Mouse (Mus musculus) embryonic facial prominence, embryonic 14.5 days (tissue): Measurements from ENCODE around the gene Methig1. TPM values are rescaled to one million over a fixed set of nuclear protein-coding genes. Genes with fewer than 3 reads are reported as not detected.
"Not testable (repeated sequence)": the region's sequence is repeated elsewhere in the genome, so short reads cannot be mapped to it uniquely, and the experiment has no call there.

Experiments
- ATAC-seq: fragments of 200-750 bp; cut with Nextera tagmentation; 2 replicates; pipeline ENCODE4 v1.8.0; 2017; ENCODE audit warnings: low read depth, moderate number of reproducible peaks, moderate TSS enrichment
- DNase-seq: peaks from one replicate; pipeline ENCODE4 v3.0.0-alpha.2; 2015; ENCODE audit warnings: low spot score
- H3K27ac ChIP-seq: fragments of 300-500 bp; sonication (generic); replicated peaks from 2 replicates; pipeline ENCODE4 v1.5.1; 2014; ENCODE audit warnings: low read depth, mild to moderate bottlenecking, low read length, moderate library complexity
- H3K27me3 ChIP-seq: fragments of 300-500 bp; sonication (generic); replicated peaks from 2 replicates; pipeline ENCODE4 v1.6.1; 2014; ENCODE audit warnings: low read length; ENCODE audit not compliant: control insufficient read depth, insufficient read depth
- H3K36me3 ChIP-seq: fragments of 300-500 bp; sonication (generic); 2 replicates; pipeline ENCODE4 v1.6.1; 2014; ENCODE audit warnings: low read length, mixed read lengths; ENCODE audit not compliant: control insufficient read depth, insufficient read depth
- H3K4me1 ChIP-seq: fragments of 300-500 bp; sonication (generic); 2 replicates; pipeline ENCODE4 v1.6.1; 2014; ENCODE audit warnings: antibody characterized with exemption, low read length; ENCODE audit not compliant: control insufficient read depth, insufficient read depth
- H3K4me2 ChIP-seq: fragments of 300-500 bp; sonication (generic); 2 replicates; pipeline ENCODE4 v1.6.1; 2014; ENCODE audit warnings: low read depth, mild to moderate bottlenecking, low read length, moderate library complexity, mixed read lengths
- H3K4me3 ChIP-seq: fragments of 300-500 bp; sonication (generic); 2 replicates; pipeline ENCODE4 v1.5.1; 2014; ENCODE audit warnings: low read depth, mild to moderate bottlenecking, low read length
- H3K9ac ChIP-seq: fragments of 300-500 bp; sonication (generic); 2 replicates; pipeline ENCODE4 v1.6.1; 2014; ENCODE audit warnings: low read depth, mild to moderate bottlenecking, low read length, moderate library complexity, mixed read lengths
- H3K9me3 ChIP-seq: fragments of 300-500 bp; sonication (generic); 2 replicates; pipeline ENCODE4 v1.6.1; 2016; ENCODE audit warnings: low read length; ENCODE audit not compliant: control insufficient read depth
- WGBS: fragments of 180-500 bp; shearing (Covaris S2); extraction: QIAGEN DNeasy Blood & Tissue Kit; methylation state at CpG from one replicate; pipeline ENCODE4 v1.1.7; 2014; 5-methylcytosine and 5-hydroxymethylcytosine counted together
- polyA plus RNA-seq: library from polyadenylated mRNA; unstranded; fragments of >200 nt; fragmentation: Nextera tagmentation; extraction: Ambion mirVana; gene quantifications from 2 replicates; pipeline ENCODE4 v1.2.1, GENCODE M21; 2014

Methig1 gene
- polyA plus RNA-seq, 1 experiment from 2014 or later, result not detected

- peaks cover 18% of the 10 kb centered on the region for H3K27me3 ChIP-seq
- H3K36me3 ChIP-seq, result no peaks in the 10 kb centered on the region
- WGBS, result 25% methylated on average over 8 of the region's 8 CpGs
- peaks cover 20% of the 10 kb centered on the region for H3K4me1 ChIP-seq
- peak overlapping the region; percentile 33; the same call in 1 of the 2 replicates for H3K27ac ChIP-seq
- ATAC-seq, result no peak
- H3K4me3 ChIP-seq, result peak overlapping the region; percentile 96
- H3K9ac ChIP-seq, result peak overlapping the region; percentile 87
- DNase-seq, result peak; percentile 39
- H3K9me3 ChIP-seq, result no peaks in the 10 kb centered on the region
- peak overlapping the region; percentile 96 for H3K4me2 ChIP-seq
These were observed 68.3 kb downstream of the Methig1 start for GRCm38 (mm10) chr15:100421059-100421757.

GRCm38 (mm10) chr15:100421758-100422197 is 68.8 kb downstream of the Methig1 start, which contains the start of gene Gm5475:
TSS of gene Gm5475 (plus strand) at chr15:100422147.
- Histone ChIP-seq H3K27ac (peak within 1 kb of the TSS; percentile 33; the same call in 1 of the 2 replicates), H3K9ac (peak within 1 kb of the TSS; percentile 87), H3K4me3 (peak within 1 kb of the TSS; percentile 96), H3K4me2 (peak within 1 kb of the TSS; percentile 96), H3K27me3 (peaks cover 18% of the 10 kb centered on the region), H3K4me1 (peaks cover 20% of the 10 kb centered on the region)
- WGBS, result 29% methylated on average over 3 of the region's 3 CpGs
- H3K9me3 ChIP-seq, ATAC-seq, H3K36me3 ChIP-seq, DNase-seq: not testable (repeated sequence)

GRCm38 (mm10) chr15:100422476-100422875 is 69.5 kb downstream of the Methig1 start:
- Histone ChIP-seq H3K4me2 (peak overlapping the region; percentile 96), H3K27ac (no peak overlapping the region; the same call in 1 of the 2 replicates), H3K4me1 (peaks cover 20% of the 10 kb centered on the region), H3K9me3 (no peaks in the 10 kb centered on the region), H3K36me3 (no peaks in the 10 kb centered on the region), H3K4me3 (peak overlapping the region; percentile 96), H3K27me3 (peaks cover 18% of the 10 kb centered on the region), H3K9ac (peak overlapping the region; percentile 87)
- peak; percentile 24 for DNase-seq
- ATAC-seq, result peak; percentile 57
- 0% methylated on average over 16 of the region's 44 CpGs for WGBS

- Histone ChIP-seq H3K4me1 (peaks cover 20% of the 10 kb centered on the region), H3K36me3 (no peaks in the 10 kb centered on the region), H3K4me3 (peak overlapping the region; percentile 96), H3K9me3 (no peaks in the 10 kb centered on the region), H3K27ac (no peak overlapping the region; the same call in 1 of the 2 replicates), H3K9ac (peak overlapping the region; percentile 87), H3K4me2 (peak overlapping the region; percentile 96), H3K27me3 (peaks cover 18% of the 10 kb centered on the region)
- DNase-seq, result peak; percentile 97
- peak; percentile 98 for ATAC-seq
- 1% methylated on average over 51 of the region's 65 CpGs for WGBS
These were observed 70.2 kb downstream of the Methig1 start for GRCm38 (mm10) chr15:100422899-100423860.

DNA sequence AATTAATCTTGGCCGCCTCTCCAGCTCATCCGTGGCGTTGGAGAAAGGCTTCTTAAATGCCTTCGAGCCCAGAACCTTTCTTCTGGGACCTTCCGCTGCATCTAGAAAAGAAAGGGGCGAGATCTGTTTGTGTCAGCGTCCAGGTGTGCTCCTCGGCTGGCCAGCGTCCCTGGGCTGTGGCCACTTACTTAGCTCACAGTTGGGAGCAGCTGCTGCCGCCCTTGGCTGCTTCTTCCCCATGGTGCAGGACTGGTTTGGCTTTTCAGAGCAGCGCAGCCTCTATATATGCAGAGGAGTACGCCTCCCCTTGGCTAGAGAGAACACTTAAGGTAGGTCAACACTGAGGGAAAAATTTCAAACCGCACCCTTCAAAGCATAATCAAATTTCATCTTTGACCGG is 71.0 kb downstream of the Methig1 start:
- Histone ChIP-seq H3K4me1 (peaks cover 20% of the 10 kb centered on the region), H3K9me3 (no peaks in the 10 kb centered on the region), H3K4me2 (peak overlapping the region; percentile 96), H3K4me3 (peak overlapping the region; percentile 96), H3K36me3 (no peaks in the 10 kb centered on the region), H3K9ac (peak overlapping the region; percentile 58; the same call in 1 of the 2 replicates), H3K27me3 (peaks cover 18% of the 10 kb centered on the region), H3K27ac (no peak overlapping the region)
- peak; percentile 40 for DNase-seq
- 0 out of 2 replicates have a peak, but pooled peaks have one; percentile 27 for ATAC-seq
- WGBS, result 1% methylated on average over 14 of the region's 14 CpGs

- DNase-seq (peak; percentile 36), ATAC-seq (no peak)
- WGBS, result 15% methylated on average over 17 of the region's 17 CpGs
- Histone ChIP-seq H3K36me3 (no peaks in the 10 kb centered on the region), H3K9me3 (no peaks in the 10 kb centered on the region), H3K9ac (peak within 1 kb of the TSS; percentile 58; the same call in 1 of the 2 replicates), H3K4me2 (peak within 1 kb of the TSS; percentile 96), H3K4me3 (peak within 1 kb of the TSS; percentile 96), H3K4me1 (peaks cover 20% of the 10 kb centered on the region), H3K27ac (no peak within 1 kb of the TSS), H3K27me3 (peaks cover 18% of the 10 kb centered on the region)
These were observed 71.6 kb downstream of the Methig1 start, which contains the start of gene Slc11a2 for GRCm38 (mm10) chr15:100424396-100425122. TSS of gene Slc11a2 (minus strand) at chr15:100425072.

DNA sequence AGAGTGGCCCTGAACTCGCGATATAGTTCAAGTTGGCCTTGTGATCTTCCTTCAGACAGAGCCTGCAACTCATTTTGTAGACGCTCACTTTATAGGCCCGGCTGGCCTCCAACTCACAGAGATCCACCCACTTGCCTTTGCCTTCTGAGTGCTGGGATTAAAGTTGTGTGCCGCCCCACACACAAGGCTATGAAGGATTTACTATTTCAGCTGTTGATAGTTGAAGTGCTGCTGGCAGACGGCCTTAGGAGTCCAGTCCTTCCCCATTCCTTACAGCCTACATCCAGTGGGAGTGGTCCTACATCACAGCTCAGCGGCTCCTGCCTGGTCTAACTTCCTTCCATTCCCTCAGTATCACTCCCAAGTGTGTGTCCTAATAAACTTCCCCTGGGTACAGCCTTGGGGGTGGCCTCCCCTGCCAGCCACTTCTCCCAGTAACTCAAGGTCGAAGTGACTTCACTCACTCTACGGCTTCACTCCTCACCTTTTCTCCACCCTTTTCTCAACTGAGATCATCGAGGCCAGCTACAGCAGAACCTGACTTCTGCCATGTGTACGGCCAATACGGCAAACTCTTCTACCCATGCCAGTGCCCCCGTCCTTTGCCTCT is 75.5 kb downstream of the Methig1 start:
- Histone ChIP-seq H3K9me3 (no peaks in the 10 kb centered on the region), H3K36me3 (no peaks in the 10 kb centered on the region), H3K4me1 (peaks cover 9% of the 10 kb centered on the region; the same call in 1 of the 2 replicates), H3K4me2 (no peak overlapping the region), H3K9ac (no peak overlapping the region), H3K27me3 (peaks cover 18% of the 10 kb centered on the region), H3K27ac (no peak overlapping the region), H3K4me3 (no peak overlapping the region)
- DNase-seq (peak; percentile 59), ATAC-seq (peak; percentile 27; the same call in 1 of the 2 replicates)
- WGBS, result 77% methylated on average over 12 of the region's 13 CpGs
